Mouse (Mus musculus) cerebellum, adult 9-11 months (tissue): ENCODE measurements around the gene Vmn1r160.
"Not testable (repeated sequence)": the region's sequence is repeated elsewhere in the genome, so short reads cannot be mapped to it uniquely, and the experiment has no call there.

Experiments used
- DNase-seq: peaks from one replicate; pipeline ENCODE4 v3.0.0; 2022

Vmn1r160 gene

GRCm38 (mm10) chr7:22870924-22871323 lies at the start of gene Vmn1r160:
TSS of gene Vmn1r160 (plus strand) at chr7:22871224.
- not testable (repeated sequence) for DNase-seq

DNA sequence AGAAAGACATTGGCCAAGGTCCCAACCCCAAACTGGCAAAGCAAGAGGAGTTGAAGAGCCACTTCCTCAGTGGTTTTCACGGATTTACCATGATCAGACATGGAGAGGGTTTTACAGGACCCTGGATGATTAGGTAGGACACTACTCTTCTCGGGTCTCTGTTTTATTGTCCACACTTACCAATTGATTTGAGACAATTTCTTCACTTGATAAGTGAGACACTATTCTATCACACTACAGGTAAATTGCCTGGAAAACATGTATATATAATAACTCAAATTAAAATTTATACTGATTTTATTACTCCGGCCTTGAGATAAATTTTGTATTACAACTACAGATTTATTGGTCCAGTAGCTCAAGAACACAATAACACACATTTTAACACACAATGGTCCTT lies 27.5 kb upstream of the Vmn1r160 start, which contains the start of gene Vmn1r159:
TSS of gene Vmn1r159 (minus strand) at position 101 of the 400 bp plus-strand sequence.
- not testable (repeated sequence) for DNase-seq
